Mouse (Mus musculus) hematopoietic stem cell, adult 5-6 weeks (primary cell): ENCODE data around the gene Zscan10. TPM values are rescaled to one million over a fixed set of nuclear protein-coding genes. Genes with fewer than 3 reads are reported as not detected.

Source experiments
- ATAC-seq, 2 experiments: fragments of 125-278 bp in 1 of 2; replicated peaks in 1 of 2; 2 replicates each; pipeline ENCODE4 v1.8.0; 2016 to 2017; ENCODE audit warnings: inconsistent platforms in 2 of 2, mild to moderate bottlenecking in 2 of 2, moderate number of reproducible peaks in 2 of 2, low read depth in 1 of 2, moderate TSS enrichment in 1 of 2; ENCODE audit not compliant: low FRiP score in 2 of 2, poor library complexity in 2 of 2, severe bottlenecking in 2 of 2, insufficient read depth in 1 of 2, low TSS enrichment in 1 of 2
- total RNA-seq: library from RNA; stranded (forward); fragments of 172-1452, 232-1000 nt; gene quantifications from 2 replicates; pipeline ENCODE4 v1.2.3, GENCODE M21; 2017

Zscan10 gene
- total RNA-seq, 1 experiment from 2014 or later, result not detected

- ATAC-seq, result peak; percentile 93
These were observed 16.4 kb downstream of the Zscan10 start for GRCm38 (mm10) chr17:23617087-23617486.

GRCm38 (mm10) chr17:23620351-23620750 lies 19.7 kb downstream of the Zscan10 start:
- no peak for ATAC-seq

- no peak for ATAC-seq
These were observed 27.2 kb downstream of the Zscan10 start for GRCm38 (mm10) chr17:23627813-23628212.

GRCm38 (mm10) chr17:23630195-23631020 lies 29.8 kb downstream of the Zscan10 start:
- ATAC-seq, result peak; percentile 97 to 98

- no peak for ATAC-seq
These were observed 30.6 kb downstream of the Zscan10 start for GRCm38 (mm10) chr17:23631241-23631640.

- ATAC-seq, result peak; percentile 63 to 67
These were observed 44.2 kb downstream of the Zscan10 start, which contains the start of gene Mmp25 for GRCm38 (mm10) chr17:23644613-23645495. Gene Mmp25 (minus strand): TSS chr17:23645277.

GRCm38 (mm10) chr17:23645894-23646293 lies 45.2 kb downstream of the Zscan10 start:
- ATAC-seq, result no peak

- ATAC-seq, result no peak
These were observed 50.7 kb downstream of the Zscan10 start for GRCm38 (mm10) chr17:23651363-23651762.

- ATAC-seq, result no peak
These were observed 52.7 kb downstream of the Zscan10 start for GRCm38 (mm10) chr17:23653324-23653723.

- ATAC-seq, result peak in 1 of 2 experiments; percentile 26; a peak in 1 of 4 replicates
These were observed 53.3 kb downstream of the Zscan10 start for GRCm38 (mm10) chr17:23654001-23654400.

- ATAC-seq, result peak; percentile 46 to 47
These were observed 53.8 kb downstream of the Zscan10 start for GRCm38 (mm10) chr17:23654410-23654809.

- no peak for ATAC-seq
These were observed 57.8 kb downstream of the Zscan10 start for GRCm38 (mm10) chr17:23658450-23658849.

- ATAC-seq, result no peak; a peak in 1 of 4 replicates
These were observed 59.6 kb downstream of the Zscan10 start, which contains the start of gene Bicdl2 for GRCm38 (mm10) chr17:23660117-23660875. Gene Bicdl2 (plus strand): TSS chr17:23660506.

Other genes with a start within 250 kb of the Zscan10 start
- gene Vmn2r116, start 216.3 kb upstream of the Zscan10 start, total RNA-seq, result not detected in 2 replicates
- not detected in 2 replicates for gene Vmn2r117, start 121.2 kb upstream of the Zscan10 start, total RNA-seq
- 6.4 and 11.4 TPM in 2 replicates for gene Zfp213, start 36.6 kb upstream of the Zscan10 start, total RNA-seq
- gene Zfp13, start 1.4 kb upstream of the Zscan10 start, total RNA-seq, result 0.25 TPM in 1 of 2 replicates, not detected in the other
- 2.7 and 5.2 TPM in 2 replicates for gene Mmp25, start 44.4 kb downstream of the Zscan10 start, total RNA-seq
- gene Bicdl2, start 59.6 kb downstream of the Zscan10 start, total RNA-seq, result not detected in 2 replicates
- 32.0 and 33.6 TPM in 2 replicates for gene Hcfc1r1, start 72.7 kb downstream of the Zscan10 start, total RNA-seq
- gene Thoc6, start 73.0 kb downstream of the Zscan10 start, total RNA-seq, result 34.0 and 48.2 TPM in 2 replicates
- gene Tnfrsf12a, start 76.6 kb downstream of the Zscan10 start, total RNA-seq, result 6.3 and 24.1 TPM in 2 replicates
- not detected in 2 replicates for gene Cldn6, start 78.4 kb downstream of the Zscan10 start, total RNA-seq
- gene Cldn9, start 83.2 kb downstream of the Zscan10 start, total RNA-seq, result not detected in 2 replicates
- not detected in 2 replicates for gene 1520401A03Rik, start 121.9 kb downstream of the Zscan10 start, total RNA-seq
- 13.9 and 14.3 TPM in 2 replicates for gene Pkmyt1, start 125.5 kb downstream of the Zscan10 start, total RNA-seq
- gene Paqr4, start 140.0 kb downstream of the Zscan10 start, total RNA-seq, result 2.3 and 3.4 TPM in 2 replicates
- gene Kremen2, start 145.0 kb downstream of the Zscan10 start, total RNA-seq, result not detected in 2 replicates
- 26.3 and 33.2 TPM in 2 replicates for gene Flywch1, start 170.7 kb downstream of the Zscan10 start, total RNA-seq
- 6.3 and 9.1 TPM in 2 replicates for gene Flywch2, start 185.2 kb downstream of the Zscan10 start, total RNA-seq
- gene Srrm2, start 189.7 kb downstream of the Zscan10 start, total RNA-seq, result 133 and 212 TPM in 2 replicates
- 82.3 and 105 TPM in 2 replicates for gene Elob, start 228.3 kb downstream of the Zscan10 start, total RNA-seq
- 0.65 TPM in 1 of 2 replicates, not detected in the other for gene Prss33, start 235.2 kb downstream of the Zscan10 start, total RNA-seq
- gene Prss32, start 243.0 kb downstream of the Zscan10 start, total RNA-seq, result not detected in 2 replicates
- gene Prss41, start 243.3 kb downstream of the Zscan10 start, total RNA-seq, result not detected in 2 replicates